Mouse (Mus musculus) C2C12 (cell line): ENCODE data around the gene Gm47985.

Source experiments
- CTCF ChIP-seq: IDR thresholded peaks from one replicate; pipeline ENCODE4 v1.5.1; 2011; ENCODE audit not compliant: control insufficient read depth, insufficient read depth, insufficient read length
- FOSL1 ChIP-seq: IDR thresholded peaks from one replicate; pipeline ENCODE4 v1.8.0; 2011; ENCODE audit warnings: mild to moderate bottlenecking, low read length; ENCODE audit not compliant: poor library complexity, insufficient read depth, severe bottlenecking
- MAX ChIP-seq: IDR thresholded peaks from one replicate; pipeline ENCODE4 v1.6.1; 2011; ENCODE audit warnings: mild to moderate bottlenecking, control low read depth
- MYOD1 ChIP-seq: IDR thresholded peaks from one replicate; pipeline ENCODE4 v1.6.1; 2011; ENCODE audit warnings: low read depth; ENCODE audit not compliant: control insufficient read depth, insufficient read length
- MYOG ChIP-seq: IDR thresholded peaks from one replicate; pipeline ENCODE4 v1.6.1; 2011; ENCODE audit not compliant: control insufficient read depth, insufficient read length; ENCODE audit errors: extremely low read depth
- USF1 ChIP-seq: IDR thresholded peaks from one replicate; pipeline ENCODE4 v1.6.1; 2011; ENCODE audit warnings: low read depth, mild to moderate bottlenecking, control low read depth, moderate library complexity

DNA sequence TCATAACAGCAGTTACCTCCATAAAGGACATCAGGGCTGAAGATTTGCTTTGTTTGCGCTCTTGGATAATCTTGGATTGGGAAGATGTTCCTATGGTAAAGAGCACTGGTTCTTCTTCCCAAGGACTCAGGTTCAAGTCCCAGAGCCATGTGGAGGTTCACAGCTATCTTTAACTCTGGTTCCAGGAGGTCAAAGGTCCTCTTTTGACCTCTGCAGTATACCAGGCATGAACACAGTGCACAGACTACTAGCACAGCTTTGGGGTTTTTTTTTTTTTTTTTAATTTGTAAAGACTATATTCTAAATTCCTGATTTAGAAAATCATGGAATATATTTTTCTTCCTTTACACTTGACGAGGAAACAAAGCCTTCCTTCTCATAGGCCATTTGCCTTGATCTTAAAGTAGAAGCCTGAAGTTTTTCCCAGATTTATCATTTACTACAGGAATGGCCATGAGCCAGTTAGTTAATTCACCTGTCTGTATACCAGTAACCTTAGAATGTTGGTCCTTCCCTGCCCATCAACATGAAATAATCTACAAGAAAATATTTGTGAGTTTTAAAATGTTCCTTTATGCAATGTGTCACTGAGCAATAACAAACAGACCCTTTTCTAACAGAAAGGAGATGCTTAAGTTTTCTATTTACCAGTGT, 23.4 kb upstream of the Gm47985 start:
- TF ChIP-seq CTCF (no peak), USF1 (no peak), MAX (no peak), FOSL1 (no peak), MYOD1 (no peak), MYOG (no peak)
